In genomic region chr9:45620049-45620448, GRCm38 (mm10) we compare ENCODE assay signal across 18 mouse cellular contexts.
A peak's percentile ranks its signal among the peaks of the same experiment; 100 is the strongest.
DNase-seq lines count a peak whose midpoint lies in the region; ATAC-seq lines count a peak whose summit lies in the region.
"Had no signal": no experiment of that assay in that cellular context is flagged by ENCODE, and none has a peak within 500 bp of the region (broad histone marks: within the 10 kb centered on the region; RNA-seq: fewer than 3 reads in every experiment).

No protein-coding gene starts in this region.

- H3K27me3 ChIP-seq in forebrain, embryonic 14.5 days (replicated peaks; ENCODE audit: control insufficient read depth, insufficient read depth, low read length): no peaks in the 10 kb centered on the region
- no peaks in the 10 kb centered on the region for H3K27me3 ChIP-seq in hindbrain, embryonic 14.5 days (ENCODE audit: control insufficient read depth, insufficient read depth, low read length)
- H3K27me3 ChIP-seq in midbrain, embryonic 15.5 days (replicated peaks): no peaks in the 10 kb centered on the region
- H3K27me3 ChIP-seq: kidney, embryonic 15.5 days; lung, embryonic 15.5 days had no signal

- DNase-seq in layer of hippocampus, adult 11-12 months (ENCODE audit: low spot score): peak; percentile 30
- DNase-seq in layer of hippocampus, postnatal 36 days: no peak
- DNase-seq in forebrain, embryonic 14.5 days (ENCODE audit: low spot score): peak; percentile 61
- DNase-seq in hindbrain, embryonic 14.5 days (ENCODE audit: low spot score): no peak
- no peak for DNase-seq in heart, adult 8-10 months (ENCODE audit: low spot score)
- no peak for DNase-seq in testis, postnatal 10 days (ENCODE audit: low spot score)
- DNase-seq: adrenal gland, adult 8-10 months; heart, adult 18-20 months; layer of hippocampus, adult 9-11 months had no signal

- peak overlapping the region; percentile 59 for H3K27ac ChIP-seq in forebrain, embryonic 14.5 days (ENCODE audit: low read depth, low read length)
- H3K27ac ChIP-seq in hindbrain, embryonic 14.5 days: peak overlapping the region; percentile 67
- H3K27ac ChIP-seq in midbrain, embryonic 15.5 days: peak overlapping the region; percentile 71
- H3K27ac ChIP-seq: embryonic facial prominence, embryonic 10.5 days; kidney, embryonic 15.5 days; lung, embryonic 15.5 days had no signal

- no peaks in the 10 kb centered on the region for H3K9me3 ChIP-seq in forebrain, embryonic 14.5 days (replicated peaks; ENCODE audit: control insufficient read depth, low read length)
- no peaks in the 10 kb centered on the region for H3K9me3 ChIP-seq in hindbrain, embryonic 14.5 days (ENCODE audit: control insufficient read depth, low read length)
- H3K9me3 ChIP-seq in midbrain, embryonic 15.5 days: no peaks in the 10 kb centered on the region
- H3K9me3 ChIP-seq: embryonic facial prominence, embryonic 10.5 days; kidney, embryonic 15.5 days; lung, embryonic 15.5 days had no signal

- H3K4me3 ChIP-seq in forebrain, embryonic 14.5 days (ENCODE audit: low read depth, low read length): no peak overlapping the region
- no peak overlapping the region for H3K4me3 ChIP-seq in hindbrain, embryonic 14.5 days (replicated peaks; ENCODE audit: low read length)
- no peak overlapping the region for H3K4me3 ChIP-seq in midbrain, embryonic 15.5 days
- H3K4me3 ChIP-seq: embryonic facial prominence, embryonic 10.5 days; erythroblast, embryonic 14.5 days; kidney, embryonic 15.5 days; lung, embryonic 15.5 days; myocyte had no signal

- peak; percentile 73 for ATAC-seq in forebrain, embryonic 14.5 days
- 0 out of 2 replicates have a peak, but pooled peaks have one; percentile 39 for ATAC-seq in hindbrain, embryonic 14.5 days (ENCODE audit: low FRiP score)
- peak; percentile 66; the same call in 1 of the 2 replicates for ATAC-seq in midbrain, embryonic 15.5 days (replicated peaks)
- ATAC-seq: CD4-positive, CD25-positive, alpha-beta regulatory T cell, adult 4 months; inflammation-experienced regulatory T-cells, adult 6 months had no signal

- H3K36me3 ChIP-seq in forebrain, embryonic 14.5 days (ENCODE audit: control insufficient read depth, insufficient read depth, low read length): no peaks in the 10 kb centered on the region
- no peaks in the 10 kb centered on the region for H3K36me3 ChIP-seq in hindbrain, embryonic 14.5 days (replicated peaks; ENCODE audit: control insufficient read depth, insufficient read depth)
- no peaks in the 10 kb centered on the region for H3K36me3 ChIP-seq in midbrain, embryonic 15.5 days (replicated peaks)
- H3K36me3 ChIP-seq: embryonic facial prominence, embryonic 10.5 days; kidney, embryonic 15.5 days; lung, embryonic 15.5 days had no signal

- peaks cover 37% of the 10 kb centered on the region for H3K4me1 ChIP-seq in forebrain, embryonic 14.5 days (ENCODE audit: control insufficient read depth, insufficient read depth, low read length)
- H3K4me1 ChIP-seq in hindbrain, embryonic 14.5 days (replicated peaks; ENCODE audit: control insufficient read depth, insufficient read depth, low read length): peaks cover 19% of the 10 kb centered on the region
- peaks cover 48% of the 10 kb centered on the region for H3K4me1 ChIP-seq in midbrain, embryonic 15.5 days
- H3K4me1 ChIP-seq: lung, embryonic 15.5 days had no signal

- 29% methylated on average over 9 of the region's 9 CpGs for WGBS in forebrain, embryonic 14.5 days
- WGBS in hindbrain, embryonic 14.5 days: 41% methylated on average over 9 of the region's 9 CpGs
- 28% methylated on average over 9 of the region's 9 CpGs for WGBS in midbrain, embryonic 15.5 days

- H3K9ac ChIP-seq in forebrain, embryonic 14.5 days (ENCODE audit: low read length): no peak overlapping the region
- no peak overlapping the region for H3K9ac ChIP-seq in hindbrain, embryonic 14.5 days
- H3K9ac ChIP-seq in midbrain, embryonic 15.5 days: no peak overlapping the region
- H3K9ac ChIP-seq: kidney, embryonic 15.5 days; lung, embryonic 15.5 days had no signal

- no peak overlapping the region for H3K4me2 ChIP-seq in forebrain, embryonic 14.5 days (ENCODE audit: low read length)
- no peak overlapping the region for H3K4me2 ChIP-seq in hindbrain, embryonic 14.5 days (replicated peaks)
- H3K4me2 ChIP-seq in midbrain, embryonic 15.5 days: no peak overlapping the region
- H3K4me2 ChIP-seq: kidney, embryonic 15.5 days; liver, embryonic 11.5 days; lung, embryonic 15.5 days had no signal

Comparison
In these comparisons a context has a peak if more than half of its experiments do, and no peak if none do; other contexts are left out.
1. DNase-seq: peak in layer of hippocampus, adult 11-12 months (single experiment) and forebrain, embryonic 14.5 days (single experiment); none in layer of hippocampus, postnatal 36 days (0 of 2), hindbrain, embryonic 14.5 days (single experiment), heart, adult 8-10 months (single experiment) and testis, postnatal 10 days (single experiment).
2. Peak in every context shown above with its lines, with median percentiles within 50 percentile points of each other: ATAC-seq and H3K27ac ChIP-seq.